Mouse (Mus musculus): ENCODE measurements around the gene Olfr46.
"Not testable (repeated sequence)": the region's sequence is repeated elsewhere in the genome, so short reads cannot be mapped to it uniquely, and the experiment has no call there.

The Olfr46 gene

DNA sequence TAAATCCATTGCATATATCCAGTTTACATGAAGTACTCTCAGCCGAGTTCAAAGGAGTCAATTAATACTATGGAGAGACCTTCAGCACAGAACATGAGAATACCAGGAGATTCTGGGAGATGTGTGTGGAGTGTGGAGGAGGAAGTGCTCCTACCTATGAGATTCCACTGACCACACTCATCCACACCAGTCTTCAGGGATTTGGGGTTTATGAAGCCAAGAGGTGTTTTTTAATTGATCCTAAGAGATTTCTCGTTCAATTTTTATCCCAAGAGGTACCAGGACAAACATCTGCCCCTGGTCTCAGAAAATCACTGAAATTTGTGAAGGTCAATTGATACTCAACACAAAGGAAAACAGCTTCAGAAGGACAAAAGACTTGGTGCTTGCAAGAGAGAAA lies at the start of gene Olfr46:
Gene Olfr46, plus strand, starts transcription at position 301 of the 400 bp plus-strand sequence.
- not testable (repeated sequence) for DNase-seq (ENCODE audit: low read depth in 2 of 2, low spot score in 2 of 2)

GRCm38 (mm10) chr7:140567586-140567985 lies 33.5 kb upstream of the Olfr46 start, which contains the start of gene Olfr538:
Gene Olfr538, plus strand, starts transcription at chr7:140567886.
- no peak for DNase-seq (ENCODE audit: low read depth in 2 of 2, low spot score in 2 of 2)

DNA sequence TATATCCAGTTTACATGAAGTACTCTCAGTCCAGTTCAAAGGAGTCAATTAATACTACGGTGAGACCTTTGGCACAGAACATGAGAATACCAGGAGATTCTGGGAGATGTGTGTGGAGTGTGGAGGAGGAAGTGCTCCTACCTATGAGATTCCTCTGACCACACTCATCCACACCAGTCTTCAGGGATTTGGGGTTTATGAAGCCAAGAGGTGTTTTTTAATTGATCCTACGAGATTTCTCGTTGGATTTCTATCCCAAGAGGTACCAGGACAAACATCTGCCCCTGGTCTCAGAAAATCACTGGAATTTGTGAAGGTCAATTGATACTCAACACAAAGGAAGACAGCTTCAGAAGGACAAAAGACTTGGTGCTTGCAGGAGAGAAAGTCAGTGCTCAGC lies 27.6 kb downstream of the Olfr46 start, which contains the start of gene Olfr61:
Gene Olfr61, plus strand, starts transcription at position 301 of the 400 bp plus-strand sequence.
- not testable (repeated sequence) for DNase-seq (ENCODE audit: low read depth in 2 of 2, low spot score in 2 of 2)

GRCm38 (mm10) chr7:140630559-140630958 lies 29.5 kb downstream of the Olfr46 start:
- no peak for DNase-seq (ENCODE audit: low read depth in 2 of 2, low spot score in 2 of 2)

GRCm38 (mm10) chr7:140646152-140646551 lies 45.1 kb downstream of the Olfr46 start, which contains the start of gene Olfr53:
Gene Olfr53, plus strand, starts transcription at chr7:140646452.
- DNase-seq (ENCODE audit: low read depth in 2 of 2, low spot score in 2 of 2), result no peak

- no peak for DNase-seq (ENCODE audit: low read depth in 2 of 2, low spot score in 2 of 2)
These were observed 58.6 kb downstream of the Olfr46 start, which contains the start of gene Olfr539 for GRCm38 (mm10) chr7:140659630-140660029. Gene Olfr539, plus strand, starts transcription at chr7:140659930.

Measured in CD8-positive naive resting alpha-beta T cell, adult 2 months (primary cell).